Mouse (Mus musculus) effector memory CD4-positive, alpha-beta T cell, adult 7 months (primary cell): ENCODE measurements around the gene Cog1. TPM values are rescaled to one million over a fixed set of nuclear protein-coding genes. Genes with fewer than 3 reads are reported as not detected.

ENCODE experiments used
- polyA plus RNA-seq: library from polyadenylated mRNA; unstranded; fragments of 100-300 nt; shearing (Covaris generic); gene quantifications from one replicate; pipeline ENCODE4 v1.2.1, GENCODE M21; 2017

Cog1 gene
- 39.8 TPM for polyA plus RNA-seq

GRCm38 (mm10) chr11:113648690-113649352, at the start of gene Cog1:
Cog1 (plus strand) TSS chr11:113649169.

GRCm38 (mm10) chr11:113618672-113619419, 30.1 kb upstream of the Cog1 start, which contains the start of gene Sstr2:
Sstr2 (plus strand) TSS chr11:113619342.

GRCm38 (mm10) chr11:113649353-113650210, 613 bp downstream of the Cog1 start, which contains the start of gene Slc39a11:
Slc39a11 (minus strand) TSS chr11:113650079.

GRCm38 (mm10) chr11:113683957-113684706, 35.2 kb downstream of the Cog1 start, which contains the start of the genes Fam104a and D11Wsu47e:
Fam104a (minus strand) TSS chr11:113684155.
D11Wsu47e (plus strand) TSS chr11:113684412.

GRCm38 (mm10) chr11:113709731-113710256, 60.8 kb downstream of the Cog1 start, which contains the start of gene Cpsf4l:
Cpsf4l (minus strand) TSS chr11:113710017.

Other genes starting within 250 kb of the Cog1 start
- gene Sstr2, start 29.8 kb upstream of the Cog1 start, polyA plus RNA-seq, result 0.59 TPM
- 36.2 TPM for gene Slc39a11, start 910 bp downstream of the Cog1 start, polyA plus RNA-seq
- 40.1 TPM for gene Fam104a, start 35.0 kb downstream of the Cog1 start, polyA plus RNA-seq
- 11.0 TPM for gene D11Wsu47e, start 35.2 kb downstream of the Cog1 start, polyA plus RNA-seq
- gene Cpsf4l, start 60.8 kb downstream of the Cog1 start, polyA plus RNA-seq, result not detected
- 5.0 TPM for gene Cdc42ep4, start 102.7 kb downstream of the Cog1 start, polyA plus RNA-seq